Mouse (Mus musculus) granulocyte monocyte progenitor cell, adult 5-6 weeks (primary cell): ENCODE data around the gene Smg6. TPM values are rescaled to one million over a fixed set of nuclear protein-coding genes. Genes with fewer than 3 reads are reported as not detected.

Source experiments
- ATAC-seq: replicated peaks from 2 replicates; pipeline ENCODE4 v1.8.0; 2016; ENCODE audit warnings: mild to moderate bottlenecking, moderate TSS enrichment, inconsistent platforms; ENCODE audit not compliant: poor library complexity, severe bottlenecking
- total RNA-seq, 2 experiments: library from RNA; stranded (forward) in 1 of 2; stranded (reverse) in 1 of 2; fragments of 200-712, 200-1000 nt in 1 of 2; fragments of >200 nt in 1 of 2; fragmentation: Nextera tagmentation in 1 of 2; gene quantifications; 2 replicates each; pipeline ENCODE4 v1.2.3; 2014 to 2017

Gene Smg6
- total RNA-seq (2014; fragmentation: Nextera tagmentation) (26.8 and 26.9 TPM in 2 replicates), total RNA-seq (2017) (24.3 and 26.1 TPM in 2 replicates)

DNA sequence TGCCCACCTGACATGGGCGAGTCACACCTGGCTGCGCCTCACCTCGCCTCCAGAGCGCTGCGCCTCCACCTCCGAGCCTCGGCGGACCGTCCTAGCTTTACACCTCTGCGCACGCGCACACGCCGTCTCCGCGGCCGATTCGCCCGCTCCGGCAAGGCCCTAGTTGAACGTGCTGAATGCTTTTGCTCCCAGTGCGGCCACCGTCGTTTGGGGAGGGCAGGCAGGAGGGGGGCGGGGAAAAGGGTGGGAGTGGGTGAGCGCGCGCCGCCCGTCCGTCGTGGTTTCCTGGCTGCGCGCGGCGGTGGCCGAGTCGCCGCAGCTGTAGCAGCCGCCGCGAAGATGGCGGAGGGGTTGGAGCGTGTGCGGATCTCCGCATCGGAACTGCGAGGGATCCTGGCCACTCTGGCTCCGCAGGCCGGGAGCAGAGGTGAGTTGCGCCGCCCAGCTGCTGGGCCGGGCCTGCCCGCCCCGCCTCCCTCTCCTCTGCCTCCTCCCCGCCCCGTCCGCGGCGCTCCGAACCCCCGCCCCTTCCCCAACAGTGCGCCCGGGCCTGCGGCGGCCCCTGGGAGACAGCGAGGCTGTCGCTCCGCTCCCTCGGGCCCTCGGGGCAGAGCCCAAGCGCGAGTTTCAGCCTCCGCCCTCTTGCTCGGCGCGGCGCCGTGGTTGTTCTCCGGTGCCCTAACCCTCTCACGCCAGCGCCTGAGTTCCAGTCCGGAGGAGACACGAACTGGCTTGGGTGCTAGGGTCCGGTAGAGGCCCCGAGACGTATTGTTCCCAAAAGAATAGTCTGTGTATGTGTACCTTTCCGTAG lies at the start of gene Smg6, which contains the start of gene Srr:
TSS of gene Smg6 (plus strand) at position 247 of the 811 bp plus-strand sequence.
TSS of gene Srr (minus strand) at position 372 of the 811 bp plus-strand sequence.
- peak; percentile 88 for ATAC-seq

DNA sequence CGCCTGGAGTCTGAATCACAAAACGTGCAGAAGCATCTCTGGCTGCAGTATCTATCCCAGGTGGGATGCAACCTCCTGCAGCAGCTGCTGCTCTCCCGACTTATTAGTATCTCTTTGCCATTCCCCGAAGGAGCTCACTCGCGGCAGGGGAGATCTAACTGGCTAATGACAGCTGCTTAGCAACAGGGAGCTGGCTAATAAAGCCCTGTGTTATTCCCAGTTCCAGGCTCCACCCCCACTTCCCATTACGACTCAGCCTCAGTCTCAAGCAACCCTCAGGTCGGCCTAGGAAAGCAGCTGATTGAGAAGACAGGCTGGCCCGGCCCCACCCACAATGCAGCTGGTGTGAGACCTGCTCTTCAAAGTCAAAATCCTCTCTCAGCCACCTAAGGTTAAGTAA lies 48.8 kb upstream of the Smg6 start:
- ATAC-seq, result no peak

DNA sequence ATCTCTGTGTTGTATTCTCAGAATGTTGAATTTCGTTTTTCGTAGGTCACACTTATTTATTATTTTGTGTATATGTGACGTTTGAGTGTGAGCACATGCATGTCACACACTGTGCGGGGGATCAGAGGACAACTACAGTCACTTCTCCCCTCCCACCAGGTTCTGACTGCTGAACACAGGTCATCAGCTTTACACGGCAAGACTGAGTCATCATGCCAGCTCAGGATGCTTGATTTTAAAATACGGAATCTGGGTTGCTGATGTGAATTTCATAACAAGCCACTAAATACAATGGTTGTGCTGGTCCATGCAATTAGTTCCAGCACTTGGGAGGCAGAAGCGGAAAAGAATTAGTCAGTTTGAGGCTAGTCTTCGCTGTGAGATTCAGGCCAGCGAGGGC lies 44.6 kb upstream of the Smg6 start:
- no peak for ATAC-seq

DNA sequence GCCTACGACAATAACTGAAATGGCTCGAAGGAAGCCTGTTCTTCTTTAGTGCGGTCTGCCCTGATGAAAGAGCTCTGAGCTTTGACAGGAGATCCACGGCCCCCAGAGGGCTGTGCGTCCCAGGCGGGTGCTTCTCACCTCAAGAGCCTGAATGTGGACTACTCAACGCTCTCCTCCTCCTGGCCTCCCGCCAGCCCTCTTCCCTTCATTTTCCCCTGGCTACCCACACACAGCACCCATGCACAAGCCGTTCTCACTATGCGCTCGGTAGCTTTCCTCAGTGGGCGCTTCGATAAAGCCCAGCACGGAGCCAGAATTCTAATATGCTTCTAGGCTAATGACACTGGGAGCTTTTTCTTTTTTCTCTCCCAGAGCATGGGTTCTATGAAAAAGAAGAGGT lies 43.6 kb upstream of the Smg6 start:
- ATAC-seq, result no peak

DNA sequence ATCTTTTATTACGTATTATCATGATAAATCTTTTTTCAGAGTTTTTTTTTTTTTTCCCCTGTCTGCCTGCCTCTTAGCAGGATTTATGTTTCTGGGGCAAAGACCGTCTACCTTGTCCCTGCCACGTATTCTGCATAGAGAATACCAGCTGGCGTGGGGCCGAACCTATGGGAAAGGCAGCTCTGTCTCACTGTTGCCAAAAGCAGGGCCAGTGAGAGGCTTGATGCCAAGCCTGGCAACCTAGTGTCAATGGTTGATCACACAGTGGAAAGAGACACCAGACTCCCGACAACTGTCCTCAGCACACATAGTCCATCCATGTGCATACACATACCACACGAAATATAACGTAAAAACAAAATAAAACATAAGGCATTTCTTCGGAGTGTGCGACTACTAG lies 42.5 kb upstream of the Smg6 start:
- ATAC-seq, result no peak

DNA sequence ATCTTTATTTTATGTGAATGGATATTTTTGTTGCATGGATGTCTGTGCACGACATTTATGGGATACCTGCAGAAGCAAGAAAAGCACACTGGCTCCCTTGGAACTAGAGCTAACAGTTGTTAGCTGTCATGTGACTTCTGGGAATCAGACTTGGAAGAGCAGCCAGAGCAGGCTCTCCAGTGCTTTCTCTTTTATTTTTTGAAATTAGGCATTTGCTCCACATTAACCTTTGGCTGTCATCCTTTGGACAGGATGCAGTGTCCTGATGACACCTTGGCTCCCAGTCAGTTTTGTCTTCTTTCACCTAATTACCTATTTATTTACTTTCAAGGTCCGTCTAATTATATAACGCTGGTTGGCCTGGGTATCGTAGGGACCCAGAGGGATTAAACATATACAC lies 31.0 kb upstream of the Smg6 start:
- ATAC-seq, result no peak

DNA sequence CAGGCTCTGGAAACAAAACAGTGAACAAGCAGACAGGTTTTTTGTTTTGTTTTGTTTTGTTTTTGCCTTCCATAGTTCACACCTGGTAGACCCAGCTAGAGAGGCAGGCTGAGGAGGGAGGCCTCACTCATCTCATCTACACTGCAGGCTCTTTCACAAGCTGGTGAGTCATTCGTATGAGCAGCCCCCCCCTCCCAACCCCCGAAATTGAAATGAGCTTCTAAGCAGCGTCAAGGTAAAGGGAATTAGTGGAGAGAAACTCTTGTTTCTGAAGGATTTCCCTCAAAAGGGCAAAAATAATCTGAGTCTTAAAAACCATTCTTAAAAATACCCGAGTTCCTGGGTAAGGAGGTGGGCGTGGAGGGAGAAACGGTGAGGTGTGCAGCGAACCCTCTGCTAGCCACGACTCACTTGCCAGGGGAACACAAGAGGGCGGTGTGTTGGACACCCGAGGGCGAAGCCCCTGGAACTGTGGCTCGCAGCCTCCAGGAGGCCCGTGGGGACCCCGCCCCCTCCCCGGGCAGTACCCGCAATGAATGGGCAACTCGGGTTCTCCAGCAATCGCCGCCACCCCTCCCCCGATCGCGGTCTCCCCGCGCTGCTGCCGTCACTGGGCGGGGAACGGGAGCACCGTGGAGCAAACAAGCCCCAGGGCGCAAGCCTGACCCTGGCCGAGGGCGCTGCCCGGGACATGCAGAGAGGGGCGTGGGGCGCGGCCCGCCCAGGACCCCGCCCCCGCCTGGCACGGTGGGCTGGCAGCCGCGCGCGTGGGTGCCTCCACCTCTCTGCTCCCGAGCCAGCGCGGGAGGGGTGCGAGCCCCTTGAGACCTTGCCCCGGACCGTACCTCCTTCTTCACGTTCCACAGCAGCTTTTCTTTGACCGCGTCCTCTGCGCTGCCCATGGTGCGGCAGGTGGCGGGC lies 29.4 kb upstream of the Smg6 start:
- ATAC-seq, result peak; percentile 71

DNA sequence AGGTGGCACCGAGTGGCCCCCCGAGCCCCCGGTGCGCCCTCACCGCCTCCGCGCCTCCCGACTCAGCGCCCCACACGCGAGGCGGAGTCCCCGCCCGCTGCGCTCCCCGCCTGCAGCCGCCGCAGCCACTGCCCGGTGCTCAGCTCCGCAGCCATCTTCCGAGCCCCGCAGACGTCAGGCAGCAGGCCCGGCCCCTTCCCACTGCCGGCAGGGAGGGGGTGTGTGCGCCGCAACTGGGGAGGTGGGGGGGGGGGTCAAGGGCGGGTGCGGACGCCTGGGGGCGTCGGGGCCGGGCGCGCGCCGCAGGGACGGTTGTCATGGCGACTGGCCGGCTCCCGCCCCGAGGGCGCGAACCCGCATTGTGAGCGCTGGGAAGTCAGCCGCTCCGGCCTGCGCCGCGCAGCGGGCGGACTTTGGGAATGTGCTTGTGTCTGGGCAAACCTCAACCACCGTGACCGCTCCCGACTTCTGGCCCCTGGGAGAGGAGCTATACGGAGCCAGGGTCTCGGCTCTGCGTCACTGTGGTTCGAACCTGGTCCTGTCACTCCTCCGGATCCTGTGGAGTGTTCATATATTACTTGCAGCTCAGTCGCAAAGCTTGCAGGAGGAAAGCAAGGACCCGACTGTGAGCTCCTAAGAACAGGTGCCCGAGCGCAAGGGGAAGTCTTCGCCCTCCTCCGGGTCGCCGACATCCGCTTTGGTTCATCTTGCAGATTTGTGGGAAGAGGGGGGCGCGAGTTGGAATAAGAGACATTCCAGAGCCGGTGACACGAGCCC lies 28.5 kb upstream of the Smg6 start, which contains the start of gene Sgsm2:
TSS of gene Sgsm2 (minus strand) at position 160 of the 777 bp plus-strand sequence.
- peak; percentile 36 for ATAC-seq

DNA sequence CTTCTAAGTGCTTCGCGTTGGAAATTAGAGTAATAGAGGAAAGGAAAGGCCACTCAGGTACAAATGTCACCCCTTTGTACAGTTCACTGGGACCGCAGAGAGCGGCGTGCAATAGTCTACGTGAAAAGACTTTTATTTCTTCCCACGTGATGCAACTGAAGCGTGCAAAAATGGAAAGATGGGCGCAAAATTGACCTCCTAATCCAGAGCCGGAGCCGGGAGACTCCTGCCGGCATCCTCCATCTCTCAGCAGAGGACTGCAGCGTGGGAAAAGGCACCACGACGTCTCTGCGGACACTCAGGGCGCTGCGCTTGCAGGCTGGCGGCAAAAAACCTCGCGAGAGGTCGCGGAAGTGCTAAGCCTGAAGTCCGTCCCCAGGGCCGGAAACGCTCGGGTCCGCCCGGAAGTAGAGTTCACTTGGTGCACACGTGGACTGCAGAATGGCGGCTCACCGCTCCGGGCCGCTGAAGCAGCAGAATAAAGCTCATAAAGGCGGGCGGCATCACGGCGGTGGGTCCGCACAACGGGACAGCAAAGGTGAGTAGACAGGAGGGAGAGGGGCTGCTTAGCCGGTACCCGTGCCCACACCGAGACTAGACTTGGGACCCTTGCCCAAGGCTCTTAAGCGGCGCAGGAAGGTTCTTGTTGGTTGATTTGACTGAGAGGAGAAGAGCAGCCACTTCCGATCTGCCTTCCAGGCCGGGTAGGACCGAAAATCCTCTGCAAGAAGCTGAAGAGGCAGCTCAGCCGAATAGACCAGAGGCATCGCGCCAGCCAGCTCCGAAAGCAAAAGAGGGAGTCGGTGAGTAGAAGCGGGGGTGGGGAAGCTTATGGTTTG lies 27.7 kb upstream of the Smg6 start, which contains the start of gene Tsr1:
TSS of gene Tsr1 (plus strand) at position 394 of the 839 bp plus-strand sequence.
- peak; percentile 82 for ATAC-seq

DNA sequence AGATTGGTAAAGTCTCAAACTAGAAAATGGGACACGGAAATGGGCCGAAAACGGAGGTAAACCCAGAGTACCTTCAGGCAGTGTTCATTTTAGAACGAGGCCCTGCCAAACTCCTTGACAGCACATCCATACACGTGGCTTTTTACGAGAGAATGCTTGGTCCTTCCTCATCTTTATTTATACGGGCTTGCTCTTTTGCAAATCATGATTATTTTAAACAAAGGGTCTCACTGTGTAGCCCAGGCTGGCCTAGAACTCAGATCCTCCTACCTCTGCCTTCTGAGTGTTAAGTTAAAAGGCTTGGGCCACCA lies 27.2 kb upstream of the Smg6 start:
- no peak for ATAC-seq

DNA sequence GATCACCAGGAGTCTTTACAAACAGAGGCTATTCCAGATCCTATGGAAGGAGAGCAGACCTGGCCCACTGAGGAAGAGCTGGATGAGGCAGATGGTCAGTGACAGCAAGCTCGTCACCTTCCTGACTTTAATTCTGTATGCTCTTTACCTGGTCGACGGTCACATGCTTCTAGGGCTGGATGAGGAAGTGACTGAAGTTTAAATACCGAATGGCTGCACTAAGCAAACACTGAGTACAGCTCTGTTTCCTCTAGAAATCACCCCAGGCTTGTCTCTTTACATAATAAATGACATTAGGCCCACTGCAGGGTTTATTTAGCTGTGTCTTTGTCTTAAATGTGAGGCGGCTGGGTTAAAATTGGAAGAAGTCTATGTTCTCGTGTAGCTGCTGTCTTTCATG lies 24.1 kb upstream of the Smg6 start:
- no peak for ATAC-seq

DNA sequence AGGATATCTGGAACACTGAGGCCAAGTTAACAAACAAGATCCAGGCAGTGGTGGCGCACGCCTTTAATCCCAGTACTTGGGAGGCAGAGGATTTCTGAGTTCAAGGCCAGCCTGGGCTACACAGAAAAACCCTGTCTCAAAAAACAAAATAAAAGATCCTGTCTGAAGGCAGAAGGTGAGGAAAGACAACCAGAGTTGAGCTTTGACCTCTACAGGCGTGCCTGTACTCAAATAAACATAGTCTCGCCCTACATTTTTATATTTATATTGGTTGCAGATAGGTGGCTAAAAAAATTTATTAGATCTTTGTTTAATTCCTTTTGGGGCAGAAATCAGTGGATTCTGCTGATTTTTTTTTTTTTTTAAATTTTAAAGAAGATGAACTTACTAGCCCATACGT lies 23.2 kb upstream of the Smg6 start:
- ATAC-seq, result no peak

DNA sequence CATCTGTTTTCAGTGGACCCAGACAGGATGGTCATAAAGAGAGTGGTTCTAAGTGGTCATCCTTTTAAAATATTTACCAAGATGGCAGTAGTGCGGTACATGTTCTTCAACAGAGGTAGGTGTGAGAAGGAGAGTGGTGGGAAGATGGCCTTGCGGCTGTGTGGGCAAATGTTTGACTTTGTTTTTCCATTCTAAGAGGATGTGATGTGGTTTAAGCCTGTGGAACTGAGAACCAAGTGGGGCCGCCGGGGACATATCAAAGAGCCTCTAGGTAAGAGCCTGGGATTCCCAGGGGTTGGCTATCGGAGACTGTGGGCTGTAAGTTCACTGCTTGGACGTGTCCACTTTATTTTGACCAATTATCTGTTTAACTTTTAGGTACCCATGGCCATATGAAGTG lies 17.8 kb upstream of the Smg6 start:
- ATAC-seq, result no peak

DNA sequence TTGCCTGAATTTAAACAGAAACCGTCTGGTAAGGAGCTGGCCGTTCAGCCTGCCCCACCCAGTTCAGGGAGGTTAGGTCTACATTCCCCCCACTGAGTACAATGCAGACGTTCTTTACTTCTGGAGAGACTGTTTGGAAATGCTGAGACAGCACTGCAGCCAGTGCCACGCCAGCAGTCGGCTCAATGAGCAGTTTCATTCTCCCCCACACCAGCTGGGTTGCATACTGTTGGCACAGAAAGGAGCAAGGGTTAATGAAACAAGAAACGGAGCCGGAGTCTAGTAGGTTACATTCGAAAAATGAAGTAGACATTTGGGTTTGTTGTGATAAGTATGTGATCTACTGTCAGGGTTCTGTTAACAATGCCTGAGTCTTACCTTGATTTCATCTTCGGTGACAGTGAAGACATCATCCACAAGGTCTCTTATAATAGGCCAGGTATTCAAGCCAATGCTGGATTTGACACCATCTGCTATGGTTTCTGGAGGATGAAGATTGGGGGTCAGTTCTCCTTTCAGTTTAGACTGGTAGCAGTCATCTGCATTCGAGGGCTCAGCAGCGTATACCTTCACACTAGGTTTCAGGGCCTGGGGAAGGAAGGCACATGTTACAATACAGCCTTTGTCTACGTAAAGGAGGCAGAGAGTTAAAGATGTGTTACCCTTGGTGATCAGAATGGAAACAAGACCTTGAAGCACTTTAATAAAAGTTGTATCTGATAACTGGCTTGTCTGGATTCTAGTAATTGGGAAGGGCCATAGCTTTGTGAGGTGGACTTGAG lies 16.8 kb upstream of the Smg6 start:
- no peak for ATAC-seq

DNA sequence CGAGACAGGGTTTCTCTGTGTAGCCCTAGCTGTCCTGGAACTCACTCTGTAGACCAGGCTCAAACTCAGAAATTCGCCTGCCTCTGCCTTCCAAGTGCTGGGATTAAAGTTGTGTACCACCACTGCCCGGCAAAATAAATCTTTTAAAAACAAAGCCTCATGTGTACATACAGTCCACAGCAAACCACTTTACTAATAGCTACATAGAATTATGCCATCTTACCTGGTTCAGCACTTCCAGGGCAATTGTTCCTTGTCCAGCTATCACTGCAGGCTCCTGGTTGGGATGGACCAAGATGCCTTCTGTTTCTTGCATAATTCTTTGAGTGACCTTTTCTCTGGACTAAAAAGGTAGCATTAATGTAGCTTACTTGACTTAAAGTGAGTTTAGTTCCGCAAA lies 15.6 kb upstream of the Smg6 start:
- ATAC-seq, result no peak

DNA sequence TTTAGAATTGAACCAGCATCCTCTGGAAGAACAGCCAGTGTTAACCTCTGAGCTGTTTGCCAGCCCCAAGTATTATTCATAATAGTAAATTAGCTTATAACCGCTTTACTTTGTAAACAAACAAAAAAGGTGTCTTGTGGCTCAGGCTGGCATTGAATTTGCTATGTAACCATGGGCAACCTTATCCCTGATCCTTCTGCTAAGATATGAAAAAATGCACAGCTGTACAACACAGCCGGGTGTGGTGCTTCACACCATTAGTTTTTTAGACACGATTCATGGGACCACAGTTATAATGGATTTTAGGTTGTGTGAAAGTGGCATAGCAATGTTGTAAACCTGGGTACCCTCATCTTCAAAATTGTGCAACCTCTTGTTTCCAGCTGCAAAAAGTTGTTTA lies 13.1 kb upstream of the Smg6 start:
- no peak for ATAC-seq

DNA sequence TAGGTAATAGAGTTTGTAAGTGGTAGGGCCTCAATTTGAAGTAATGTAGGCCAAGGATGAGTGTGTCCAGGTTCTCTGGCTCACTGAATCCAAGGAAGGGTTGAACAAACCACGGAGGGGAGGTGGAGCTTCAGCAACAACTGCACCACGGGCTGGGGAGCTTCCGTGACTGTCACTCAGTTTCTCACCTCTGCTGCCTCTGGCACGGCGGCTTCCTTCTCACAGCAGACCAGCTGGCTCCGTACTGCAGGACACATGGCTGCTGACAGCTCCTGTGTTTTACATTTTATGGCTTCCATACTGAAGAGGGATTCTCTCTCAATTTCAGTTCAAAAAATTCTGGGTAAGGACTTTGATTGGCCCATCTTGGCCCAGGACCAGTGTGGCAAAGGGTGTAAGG lies 6.4 kb upstream of the Smg6 start:
- no peak for ATAC-seq

DNA sequence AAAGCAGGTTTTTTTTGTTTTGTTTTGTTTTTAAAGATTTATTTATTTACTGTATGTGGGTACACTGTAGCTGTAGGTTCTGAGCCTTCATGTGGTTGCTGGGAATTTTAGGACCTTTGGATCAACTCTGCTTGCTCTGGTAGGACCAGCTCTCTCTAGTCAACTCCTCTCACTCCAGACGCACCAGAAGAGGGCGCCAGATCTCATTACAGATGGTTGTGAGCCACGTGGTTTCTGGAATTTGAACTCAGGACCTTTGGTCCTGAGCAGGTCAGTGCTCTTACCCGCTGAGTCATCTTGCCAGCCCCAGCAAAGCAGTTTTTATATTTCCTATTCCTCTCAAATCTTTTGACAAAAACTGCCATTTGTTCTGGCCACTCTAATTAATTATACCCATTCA lies 1.5 kb upstream of the Smg6 start:
- no peak for ATAC-seq
